Mouse (Mus musculus) liver, adult 2 months (tissue): ENCODE results near the gene Ubac2.

ENCODE experiments used
- CTCF ChIP-seq: fragments of 200-500 bp; IDR thresholded peaks from 2 replicates; pipeline ENCODE4 v1.5.1; 2011; ENCODE audit warnings: low read depth, low read length, control low read depth
- POLR2A ChIP-seq: fragments of 200-500 bp; IDR thresholded peaks from 2 replicates; pipeline ENCODE4 v1.6.1; 2011; ENCODE audit warnings: low read length, control low read depth; ENCODE audit not compliant: insufficient read depth; ENCODE audit errors: extremely low read depth

- TF ChIP-seq CTCF (no peak), POLR2A (no peak)
Observed at GRCm38 (mm10) chr14:121876860-121877259, 1.6 kb upstream of the Ubac2 start.
